Mouse (Mus musculus) CH12.LX (cell line): ENCODE data around the gene Cfap77.

ENCODE experiments used
- CTCF ChIP-seq, 2 experiments: IDR thresholded peaks in 1 of 2; conservative IDR thresholded peaks in 1 of 2; 2 replicates each; pipeline ENCODE4 v1.5.1; 2011 to 2012; ENCODE audit warnings: low read depth in 2 of 2, low read length in 2 of 2, improper control_type of control experiment in 1 of 2, inconsistent platforms in 1 of 2, mild to moderate bottlenecking in 1 of 2, moderate library complexity in 1 of 2
- EP300 ChIP-seq: IDR thresholded peaks from 2 replicates; pipeline ENCODE4 v1.6.1; 2011; ENCODE audit warnings: low read length, improper control_type of control experiment
- ETS1 ChIP-seq: conservative IDR thresholded peaks from 2 replicates; pipeline ENCODE4 v1.6.1; 2012; ENCODE audit warnings: low read depth, mild to moderate bottlenecking, inconsistent platforms, low read length, improper control_type of control experiment, moderate library complexity
- GABPA ChIP-seq: IDR thresholded peaks from 2 replicates; pipeline ENCODE4 v1.6.1; 2012; ENCODE audit warnings: low read depth, low read length, improper control_type of control experiment, inconsistent platforms; ENCODE audit not compliant: insufficient replicate concordance
- HCFC1 ChIP-seq: IDR thresholded peaks from 2 replicates; pipeline ENCODE4 v1.6.1; 2012; ENCODE audit warnings: low read depth, mild to moderate bottlenecking, inconsistent platforms, low read length, improper control_type of control experiment
- MAZ ChIP-seq: IDR thresholded peaks from 2 replicates; pipeline ENCODE4 v1.6.1; 2012; ENCODE audit warnings: low read depth, mild to moderate bottlenecking, inconsistent platforms, low read length, improper control_type of control experiment, moderate library complexity
- NELFE ChIP-seq: IDR thresholded peaks from 2 replicates; pipeline ENCODE4 v1.6.1; 2011; ENCODE audit warnings: low read depth, low read length, improper control_type of control experiment
- POLR2A ChIP-seq: IDR thresholded peaks from 2 replicates; pipeline ENCODE4 v1.6.1; 2011; ENCODE audit warnings: low read depth, mild to moderate bottlenecking, improper control_type of control experiment, low read length
- RCOR1 ChIP-seq: conservative IDR thresholded peaks from 2 replicates; pipeline ENCODE4 v1.6.1; 2012; ENCODE audit warnings: low read depth, mild to moderate bottlenecking, inconsistent platforms, low read length, improper control_type of control experiment
- TBP ChIP-seq: conservative IDR thresholded peaks from 2 replicates; pipeline ENCODE4 v1.6.1; 2011; ENCODE audit warnings: low read depth, low read length, improper control_type of control experiment
- TCF12 ChIP-seq: IDR thresholded peaks from 2 replicates; pipeline ENCODE4 v1.6.1; 2014; ENCODE audit warnings: low read depth, mild to moderate bottlenecking, inconsistent platforms, low read length, improper control_type of control experiment
- USF1 ChIP-seq: IDR thresholded peaks from 2 replicates; pipeline ENCODE4 v1.6.1; 2014; ENCODE audit warnings: low read depth, mild to moderate bottlenecking, inconsistent platforms, low read length, improper control_type of control experiment
- ZMIZ1 ChIP-seq: IDR thresholded peaks from 2 replicates; pipeline ENCODE4 v1.6.1; 2012; ENCODE audit warnings: low read depth, mild to moderate bottlenecking, inconsistent platforms, low read length, improper control_type of control experiment

GRCm38 (mm10) chr2:28897340-28897899, 157.4 kb downstream of the Cfap77 start:
- TF ChIP-seq CTCF (conservative IDR thresholded peaks at IDR 0.05 in 1 of 2, IDR thresholded peaks at IDR 0.05 in 1 of 2; ENCODE audit: low read depth in 2 of 2, low read length in 2 of 2) (no peak), POLR2A (no peak), ETS1 (no peak), EP300 (no peak), HCFC1 (no peak), TBP (no peak), NELFE (no peak), USF1 (no peak), ZMIZ1 (no peak), RCOR1 (no peak), GABPA (no peak), MAZ (no peak), TCF12 (no peak)
